Mouse (Mus musculus): ENCODE measurements around the gene Zfp646. TPM values are rescaled to one million over a fixed set of nuclear protein-coding genes. Genes with fewer than 3 reads are reported as not detected.
A peak's percentile ranks its signal among the peaks of the same experiment; 100 is the strongest.

Gene Zfp646
- total and polyA plus RNA-seq, 3 experiments, result 10.6 to 25.3 (median 18.8) TPM

- no peak for TF ChIP-seq BHLHE40 (IDR thresholded peaks at IDR 0.05; ENCODE audit: low read depth, low read length)
- no peak for TF ChIP-seq ZC3H11A (IDR thresholded peaks at IDR 0.05; ENCODE audit: low read depth, low read length)
- TF ChIP-seq MXI1 (IDR thresholded peaks at IDR 0.05; ENCODE audit: low read depth, low read length), result no peak
- TF ChIP-seq SMC3 (IDR thresholded peaks at IDR 0.05; ENCODE audit: low read depth, low read length), result no peak
- TF ChIP-seq MAZ (IDR thresholded peaks at IDR 0.05; ENCODE audit: low read depth, low read length), result no peak
- TF ChIP-seq EP300 (IDR thresholded peaks at IDR 0.05; ENCODE audit: low read length), result no peak
- TF ChIP-seq CHD1 (IDR thresholded peaks at IDR 0.05; ENCODE audit: low read depth, low read length), result no peak
- TF ChIP-seq POLR2A (IDR thresholded peaks at IDR 0.05; ENCODE audit: low read depth, low read length), result no peak
- TF ChIP-seq JUND (conservative IDR thresholded peaks at IDR 0.05; ENCODE audit: low read depth, low read length), result no peak
- no peak for TF ChIP-seq KAT2A (IDR thresholded peaks at IDR 0.05; ENCODE audit: insufficient replicate concordance, low read length)
- in situ Hi-C loops (cut with MboI; ENCODE audit: low pct_ligation_motif_present, low pct_unique_long_range_greater_than_20kb, low sequenced_read_pairs) (no loop called here), dilution Hi-C loops (cut with MboI; ENCODE audit: extremely low pct_ligation_motif_present, extremely low pct_unique_long_range_greater_than_20kb, low sequenced_read_pairs) (no loop called here)
- Histone ChIP-seq H3K4me1 (ENCODE audit: control insufficient read depth in 1 of 2, insufficient read depth in 2 of 2) (peaks cover under 1 to 36% of the 10 kb centered on the region in 2 experiments), H3K4me2 (ENCODE audit: insufficient read depth, low read depth, poor library complexity, severe bottlenecking) (no peak overlapping the region), H3K27me3 (replicated peaks) (no peaks in the 10 kb centered on the region), H3K79me2 (replicated peaks; ENCODE audit: control insufficient read depth, extremely low read depth, insufficient read depth, poor library complexity, severe bottlenecking) (no peaks in the 10 kb centered on the region), H3K9me3 (replicated peaks; ENCODE audit: low read length) (no peaks in the 10 kb centered on the region), H3K9ac (ENCODE audit: insufficient read depth, low read depth) (no peak overlapping the region), H3K27ac (ENCODE audit: insufficient read depth, low read depth) (no peak overlapping the region), H3K4me3 (replicated peaks in 1 of 3; ENCODE audit: low read depth in 2 of 3, low read length in 2 of 3, poor library complexity in 1 of 3) (no peak overlapping the region), H3K36me3 (replicated peaks in 1 of 2; ENCODE audit: control insufficient read depth in 1 of 2, insufficient read depth in 1 of 2, low read length in 1 of 2) (peaks cover 50 to 93% of the 10 kb centered on the region in 2 experiments)
- DNase-seq (ENCODE audit: extremely low read depth), result no peak
Observed at GRCm38 (mm10) chr7:127888821-127889220, 12.8 kb downstream of the Zfp646 start.

GRCm38 (mm10) chr7:127890798-127891197 lies 14.8 kb downstream of the Zfp646 start, which contains the start of gene Prss53:
TSS of gene Prss53 (minus strand) at chr7:127890970.
- Histone ChIP-seq H3K9me3 (replicated peaks; ENCODE audit: low read length) (peaks cover 3% of the 10 kb centered on the region), H3K79me2 (replicated peaks; ENCODE audit: control insufficient read depth, extremely low read depth, insufficient read depth, poor library complexity, severe bottlenecking) (no peaks in the 10 kb centered on the region), H3K4me2 (ENCODE audit: insufficient read depth, low read depth, poor library complexity, severe bottlenecking) (no peak within 1 kb of the TSS), H3K9ac (ENCODE audit: insufficient read depth, low read depth) (no peak within 1 kb of the TSS), H3K27ac (ENCODE audit: insufficient read depth, low read depth) (no peak within 1 kb of the TSS), H3K4me3 (replicated peaks in 1 of 3; ENCODE audit: low read depth in 2 of 3, low read length in 2 of 3, poor library complexity in 1 of 3) (no peak within 1 kb of the TSS), H3K4me1 (ENCODE audit: control insufficient read depth in 1 of 2, insufficient read depth in 2 of 2) (peaks cover 0 to 21% of the 10 kb centered on the region in 2 experiments; a peak in 1 of 4 replicates), H3K27me3 (replicated peaks) (no peaks in the 10 kb centered on the region), H3K36me3 (replicated peaks in 1 of 2; ENCODE audit: control insufficient read depth in 1 of 2, insufficient read depth in 1 of 2, low read length in 1 of 2) (peaks cover 37 to 85% of the 10 kb centered on the region in 2 experiments)
- DNase-seq (ENCODE audit: extremely low read depth), result no peak
- dilution Hi-C loops (cut with MboI; ENCODE audit: extremely low pct_ligation_motif_present, extremely low pct_unique_long_range_greater_than_20kb, low sequenced_read_pairs) (no loop called here), in situ Hi-C loops (cut with MboI; ENCODE audit: low pct_ligation_motif_present, low pct_unique_long_range_greater_than_20kb, low sequenced_read_pairs) (no loop called here)
- TF ChIP-seq ZKSCAN1 (IDR thresholded peaks at IDR 0.05; ENCODE audit: borderline replicate concordance, low read depth, low read length), result no peak
- no peak for TF ChIP-seq IRF4 (IDR thresholded peaks at IDR 0.05; ENCODE audit: low read depth, low read length)
- no peak for TF ChIP-seq MXI1 (IDR thresholded peaks at IDR 0.05; ENCODE audit: low read depth, low read length)
- no peak for TF ChIP-seq TBP (conservative IDR thresholded peaks at IDR 0.05; ENCODE audit: low read depth, low read length)
- peak; percentile 17; the same call in 1 of the 2 replicates for TF ChIP-seq POLR2AphosphoS2 (IDR thresholded peaks at IDR 0.05; ENCODE audit: low read depth, low read length)
- no peak for TF ChIP-seq GABPA (IDR thresholded peaks at IDR 0.05; ENCODE audit: insufficient replicate concordance, low read depth, low read length)
- no peak for TF ChIP-seq SIN3A (IDR thresholded peaks at IDR 0.05; ENCODE audit: low read length)
- TF ChIP-seq ETS1 (conservative IDR thresholded peaks at IDR 0.05; ENCODE audit: low read depth, low read length), result no peak

Data from CH12.LX (cell line).